Mouse (Mus musculus) testis, postnatal 14 days (tissue): ENCODE results near the gene Slc38a2.

Experiments used
- DNase-seq: peaks from one replicate; pipeline ENCODE4 v3.0.0; 2021; ENCODE audit warnings: low spot score

Slc38a2 gene

GRCm38 (mm10) chr15:96665889-96666288 is 33.6 kb downstream of the Slc38a2 start:
- DNase-seq, result peak; percentile 56

GRCm38 (mm10) chr15:96660590-96661141 is 38.9 kb downstream of the Slc38a2 start:
- DNase-seq, result no peak

GRCm38 (mm10) chr15:96658275-96658602 is 41.3 kb downstream of the Slc38a2 start:
- no peak for DNase-seq

GRCm38 (mm10) chr15:96657576-96658274 is 41.8 kb downstream of the Slc38a2 start:
- no peak for DNase-seq

- no peak for DNase-seq
These were observed 44.0 kb downstream of the Slc38a2 start for GRCm38 (mm10) chr15:96655514-96655913.

GRCm38 (mm10) chr15:96654714-96655113 is 44.8 kb downstream of the Slc38a2 start:
- no peak for DNase-seq

GRCm38 (mm10) chr15:96653011-96653410 is 46.5 kb downstream of the Slc38a2 start:
- no peak for DNase-seq

GRCm38 (mm10) chr15:96652531-96652930 is 47.0 kb downstream of the Slc38a2 start:
- no peak for DNase-seq

- DNase-seq, result no peak
These were observed 52.2 kb downstream of the Slc38a2 start for GRCm38 (mm10) chr15:96647376-96647775.

- DNase-seq, result no peak
These were observed 56.8 kb downstream of the Slc38a2 start, which contains the start of gene Slc38a1 for GRCm38 (mm10) chr15:96642436-96643405. TSS of gene Slc38a1 (minus strand) at chr15:96642913.

GRCm38 (mm10) chr15:96641821-96642435 is 57.6 kb downstream of the Slc38a2 start:
- DNase-seq, result no peak

- DNase-seq, result peak; percentile 31
These were observed 58.3 kb downstream of the Slc38a2 start for GRCm38 (mm10) chr15:96641111-96641820.

- DNase-seq, result no peak
These were observed 59.1 kb downstream of the Slc38a2 start for GRCm38 (mm10) chr15:96640291-96640985.

- no peak for DNase-seq
These were observed 59.9 kb downstream of the Slc38a2 start for GRCm38 (mm10) chr15:96639630-96640029.

GRCm38 (mm10) chr15:96638656-96639055 is 60.9 kb downstream of the Slc38a2 start:
- no peak for DNase-seq

- no peak for DNase-seq
These were observed 61.4 kb downstream of the Slc38a2 start for GRCm38 (mm10) chr15:96638173-96638572.
